Mouse (Mus musculus): ENCODE data around the gene Mycbp. TPM values are rescaled to one million over a fixed set of nuclear protein-coding genes. Genes with fewer than 3 reads are reported as not detected.

Mycbp gene
- polyA plus RNA-seq, 1 experiment: 21.8 TPM

DNA sequence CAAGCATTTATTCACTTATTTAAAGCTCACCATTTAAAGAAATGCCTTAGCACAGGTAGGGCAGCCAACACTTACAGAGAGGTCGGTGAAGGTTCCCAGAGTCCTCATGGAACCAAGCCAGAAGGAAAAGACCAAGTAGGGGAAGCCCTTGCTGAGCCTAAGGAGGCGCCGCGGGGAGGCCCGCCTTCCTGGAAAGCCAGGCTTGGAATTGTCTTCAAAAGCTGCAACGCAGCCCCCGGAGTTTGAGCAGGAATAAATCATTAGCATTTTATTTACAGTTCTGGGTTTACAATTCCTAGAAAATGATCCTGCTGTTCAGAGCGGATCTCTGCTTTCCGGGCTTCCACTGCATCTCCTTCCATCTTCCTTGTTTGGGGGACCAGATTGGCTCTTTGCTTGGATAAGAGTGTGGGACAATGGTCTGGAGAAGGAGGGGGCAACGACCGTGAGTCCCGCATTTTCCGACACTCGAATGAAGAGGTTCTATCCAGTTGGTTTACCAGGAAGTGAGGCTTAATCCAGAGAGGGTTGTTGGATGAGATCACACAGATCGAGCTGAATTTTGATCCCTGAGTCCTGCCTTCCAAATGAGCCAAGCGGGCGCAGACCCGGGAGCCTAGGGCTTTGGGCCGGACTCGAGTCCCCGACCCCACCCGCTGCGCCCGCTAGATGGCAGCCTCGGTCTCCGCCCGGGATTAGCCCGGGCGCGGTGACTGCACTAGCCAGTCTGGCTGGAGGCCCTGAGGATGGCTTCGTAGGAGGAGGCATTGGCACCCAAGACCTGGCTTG, 52.3 kb downstream of the Mycbp start:
- Histone ChIP-seq H3K36me3 (ENCODE audit: control insufficient read depth, insufficient read depth) (no peaks in the 10 kb centered on the region), H3K79me2 (ENCODE audit: control insufficient read depth, insufficient read depth) (no peaks in the 10 kb centered on the region), H3K79me3 (ENCODE audit: low read depth) (no peaks in the 10 kb centered on the region), H3K4me3 (ENCODE audit: insufficient read depth, poor library complexity, severe bottlenecking) (no peak overlapping the region), H3ac (ENCODE audit: control insufficient read depth, insufficient read length, low read depth) (peak overlapping the region; percentile 21), H3K27me3 (ENCODE audit: control insufficient read depth, insufficient read depth, insufficient read length) (peaks cover 30% of the 10 kb centered on the region)
- TF ChIP-seq MYOD1 (IDR thresholded peaks at IDR 0.05; ENCODE audit: control insufficient read depth, insufficient read length, low read depth) (no peak), CTCF (IDR thresholded peaks at IDR 0.05; ENCODE audit: control insufficient read depth, insufficient read depth, insufficient read length) (peak; percentile 82), FOSL1 (IDR thresholded peaks at IDR 0.05; ENCODE audit: insufficient read depth, low read length, poor library complexity, severe bottlenecking) (no peak), MAX (IDR thresholded peaks at IDR 0.05) (no peak), MYOG (IDR thresholded peaks at IDR 0.05; ENCODE audit: control insufficient read depth, extremely low read depth, insufficient read length) (no peak), USF1 (IDR thresholded peaks at IDR 0.05; ENCODE audit: low read depth) (no peak)

DNA sequence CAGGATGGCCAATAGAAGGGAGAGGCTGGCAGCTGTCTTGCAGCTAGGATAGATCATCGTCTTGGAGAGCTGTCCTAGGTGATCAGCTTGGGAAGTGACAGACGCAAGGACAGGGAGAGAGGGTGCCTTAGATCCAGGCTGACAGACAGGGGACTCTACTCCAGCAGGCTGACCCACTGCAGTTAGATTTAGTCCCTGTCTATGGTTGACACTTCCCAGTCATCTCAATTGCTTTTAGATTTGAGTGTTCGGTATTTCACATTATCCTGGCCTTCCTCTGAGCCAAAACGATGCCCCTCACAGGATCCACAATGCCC, 52.8 kb downstream of the Mycbp start:
- no peak overlapping the region for H3ac ChIP-seq (ENCODE audit: control insufficient read depth, insufficient read length, low read depth)
- no peaks in the 10 kb centered on the region for H3K36me3 ChIP-seq (ENCODE audit: control insufficient read depth, insufficient read depth)
- peaks cover 30% of the 10 kb centered on the region for H3K27me3 ChIP-seq (ENCODE audit: control insufficient read depth, insufficient read depth, insufficient read length)
- H3K79me3 ChIP-seq (ENCODE audit: low read depth): no peaks in the 10 kb centered on the region
- TF ChIP-seq CTCF (IDR thresholded peaks at IDR 0.05; ENCODE audit: control insufficient read depth, insufficient read depth, insufficient read length): no peak
- no peak for TF ChIP-seq CEBPB (IDR thresholded peaks at IDR 0.05; ENCODE audit: low read depth)
- no peak for TF ChIP-seq MAX (IDR thresholded peaks at IDR 0.05)
- TF ChIP-seq MYOD1 (IDR thresholded peaks at IDR 0.05; ENCODE audit: control insufficient read depth, insufficient read length, low read depth): no peak
- no peak for TF ChIP-seq MYOG (IDR thresholded peaks at IDR 0.05; ENCODE audit: control insufficient read depth, extremely low read depth, insufficient read length)
- no peaks in the 10 kb centered on the region for H3K79me2 ChIP-seq (ENCODE audit: control insufficient read depth, insufficient read depth)
- H3K4me3 ChIP-seq (ENCODE audit: insufficient read depth, poor library complexity, severe bottlenecking): no peak overlapping the region

DNA sequence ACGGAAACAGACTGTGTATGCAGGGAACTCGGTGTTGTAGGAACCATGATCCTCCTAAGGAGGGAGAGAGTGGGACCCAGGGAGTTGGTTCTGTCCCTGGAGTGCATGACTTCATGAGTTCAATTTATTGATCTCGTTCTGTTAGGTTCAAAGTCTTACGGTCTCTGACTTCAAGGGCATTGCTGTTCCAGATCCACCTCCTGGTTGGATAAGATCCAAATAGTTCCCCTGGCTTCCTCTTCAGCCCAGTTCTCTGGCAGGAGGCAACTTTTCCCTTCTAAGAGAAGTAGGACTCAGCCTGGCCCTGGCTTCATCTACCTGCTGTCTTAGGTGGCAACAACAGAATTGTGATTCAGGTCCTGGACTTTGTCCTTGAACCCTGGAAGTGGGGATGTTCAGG, 53.3 kb downstream of the Mycbp start:
- H3K79me2 ChIP-seq (ENCODE audit: control insufficient read depth, insufficient read depth): no peaks in the 10 kb centered on the region
- no peak overlapping the region for H3ac ChIP-seq (ENCODE audit: control insufficient read depth, insufficient read length, low read depth)
- H3K79me3 ChIP-seq (ENCODE audit: low read depth): no peaks in the 10 kb centered on the region
- no peaks in the 10 kb centered on the region for H3K36me3 ChIP-seq (ENCODE audit: control insufficient read depth, insufficient read depth)
- TF ChIP-seq CEBPB (IDR thresholded peaks at IDR 0.05; ENCODE audit: low read depth) (no peak), USF1 (IDR thresholded peaks at IDR 0.05; ENCODE audit: low read depth) (no peak), MAX (IDR thresholded peaks at IDR 0.05) (no peak), MYOD1 (IDR thresholded peaks at IDR 0.05; ENCODE audit: control insufficient read depth, insufficient read length, low read depth) (no peak), MYOG (IDR thresholded peaks at IDR 0.05; ENCODE audit: control insufficient read depth, extremely low read depth, insufficient read length) (no peak), FOSL1 (IDR thresholded peaks at IDR 0.05; ENCODE audit: insufficient read depth, low read length, poor library complexity, severe bottlenecking) (no peak), CTCF (IDR thresholded peaks at IDR 0.05; ENCODE audit: control insufficient read depth, insufficient read depth, insufficient read length) (no peak)
- H3K4me3 ChIP-seq (ENCODE audit: insufficient read depth, poor library complexity, severe bottlenecking): no peak overlapping the region
- H3K27me3 ChIP-seq (ENCODE audit: control insufficient read depth, insufficient read depth, insufficient read length): peaks cover 30% of the 10 kb centered on the region

DNA sequence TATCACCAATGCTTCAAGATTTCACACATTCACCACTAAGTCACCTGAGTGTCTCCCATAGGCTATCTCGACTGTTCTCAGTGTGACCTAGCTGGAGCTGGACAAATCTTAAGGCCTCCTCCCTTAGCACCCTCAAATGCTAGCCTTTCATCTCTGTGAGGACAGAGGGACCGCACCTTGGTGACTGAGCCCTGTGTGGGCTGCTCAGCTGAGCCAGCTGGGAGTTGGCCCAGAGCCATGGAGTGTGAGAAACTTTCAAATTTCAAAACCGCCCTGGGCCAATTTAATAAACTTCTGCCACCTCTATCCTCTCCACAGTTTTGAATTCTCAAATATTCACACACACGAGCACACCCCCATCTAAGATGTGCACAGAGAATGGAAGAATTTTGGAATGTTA, 56.3 kb downstream of the Mycbp start:
- no peak overlapping the region for H3K4me3 ChIP-seq (ENCODE audit: insufficient read depth, poor library complexity, severe bottlenecking)
- no peak overlapping the region for H3ac ChIP-seq (ENCODE audit: control insufficient read depth, insufficient read length, low read depth)
- H3K79me3 ChIP-seq (ENCODE audit: low read depth): no peaks in the 10 kb centered on the region
- no peaks in the 10 kb centered on the region for H3K79me2 ChIP-seq (ENCODE audit: control insufficient read depth, insufficient read depth)
- H3K36me3 ChIP-seq (ENCODE audit: control insufficient read depth, insufficient read depth): no peaks in the 10 kb centered on the region
- TF ChIP-seq CEBPB (IDR thresholded peaks at IDR 0.05; ENCODE audit: low read depth) (no peak), MYOD1 (IDR thresholded peaks at IDR 0.05; ENCODE audit: control insufficient read depth, insufficient read length, low read depth) (no peak), MYOG (IDR thresholded peaks at IDR 0.05; ENCODE audit: control insufficient read depth, extremely low read depth, insufficient read length) (no peak), CTCF (IDR thresholded peaks at IDR 0.05; ENCODE audit: control insufficient read depth, insufficient read depth, insufficient read length) (no peak), FOSL1 (IDR thresholded peaks at IDR 0.05; ENCODE audit: insufficient read depth, low read length, poor library complexity, severe bottlenecking) (no peak), MAX (IDR thresholded peaks at IDR 0.05) (no peak), USF1 (IDR thresholded peaks at IDR 0.05; ENCODE audit: low read depth) (no peak)
- H3K27me3 ChIP-seq (ENCODE audit: control insufficient read depth, insufficient read depth, insufficient read length): peaks cover 46% of the 10 kb centered on the region

Other genes starting within 250 kb of the Mycbp start
- 60.4 TPM for gene Macf1, start 220.5 kb upstream of the Mycbp start, polyA plus RNA-seq (2012; fragmentation: generic; extraction: Trizol)
- gene Ndufs5, start 186.6 kb upstream of the Mycbp start, polyA plus RNA-seq (2012; fragmentation: generic; extraction: Trizol): 322 TPM
- 21.8 TPM for gene Akirin1, start 154.5 kb upstream of the Mycbp start, polyA plus RNA-seq (2012; fragmentation: generic; extraction: Trizol)
- gene Rhbdl2, start 117.0 kb upstream of the Mycbp start, polyA plus RNA-seq (2012; fragmentation: generic; extraction: Trizol): 0.14 TPM
- gene 4933427I04Rik, start 45.2 kb upstream of the Mycbp start, polyA plus RNA-seq (2012; fragmentation: generic; extraction: Trizol): not detected
- gene Rragc, start 12.6 kb downstream of the Mycbp start, polyA plus RNA-seq (2012; fragmentation: generic; extraction: Trizol): 43.5 TPM
- 0.22 TPM for gene 4930535I16Rik, start 13.2 kb downstream of the Mycbp start, polyA plus RNA-seq (2012; fragmentation: generic; extraction: Trizol)